Mouse (Mus musculus) midbrain, embryonic 16.5 days (tissue): ENCODE results near the gene Rftn2. TPM values are rescaled to one million over a fixed set of nuclear protein-coding genes. Genes with fewer than 3 reads are reported as not detected.

ENCODE experiments used
- ATAC-seq: fragments of 200-750 bp; cut with Nextera tagmentation; 2 replicates; pipeline ENCODE4 v1.8.0; 2017; ENCODE audit warnings: moderate TSS enrichment
- H3K27ac ChIP-seq: fragments of 300-500 bp; sonication (generic); 2 replicates; pipeline ENCODE4 v1.5.1; 2014; ENCODE audit warnings: mild to moderate bottlenecking, low read length, mixed read lengths
- H3K27me3 ChIP-seq: fragments of 300-500 bp; sonication (generic); 2 replicates; pipeline ENCODE4 v1.6.1; 2014; ENCODE audit warnings: low read depth, low read length, mixed read lengths; ENCODE audit not compliant: control insufficient read depth, insufficient read depth
- H3K36me3 ChIP-seq: fragments of 300-500 bp; sonication (generic); 2 replicates; pipeline ENCODE4 v1.6.1; 2014; ENCODE audit warnings: mild to moderate bottlenecking, low read length, moderate library complexity, mixed read lengths; ENCODE audit not compliant: control insufficient read depth, insufficient read depth
- H3K4me1 ChIP-seq: fragments of 300-500 bp; sonication (generic); 2 replicates; pipeline ENCODE4 v1.6.1; 2014; ENCODE audit warnings: mild to moderate bottlenecking, low read length, mixed read lengths; ENCODE audit not compliant: control insufficient read depth, insufficient read depth
- H3K4me2 ChIP-seq: fragments of 300-500 bp; sonication (generic); 2 replicates; pipeline ENCODE4 v1.6.1; 2014; ENCODE audit warnings: mild to moderate bottlenecking, low read length, mixed read lengths
- H3K4me3 ChIP-seq: fragments of 300-500 bp; sonication (generic); 2 replicates; pipeline ENCODE4 v1.5.1; 2014; ENCODE audit warnings: low read depth, mild to moderate bottlenecking, low read length, moderate library complexity, mixed read lengths
- H3K9ac ChIP-seq: fragments of 300-500 bp; sonication (generic); 2 replicates; pipeline ENCODE4 v1.6.1; 2014; ENCODE audit warnings: low read depth, low read length, mixed read lengths
- H3K9me3 ChIP-seq: fragments of 300-500 bp; sonication (generic); replicated peaks from 2 replicates; pipeline ENCODE4 v1.6.1; 2014; ENCODE audit warnings: mild to moderate bottlenecking, low read length, mixed read lengths; ENCODE audit not compliant: control insufficient read depth, poor library complexity, severe bottlenecking
- WGBS: fragments of 180-500 bp; shearing (Covaris S2); extraction: QIAGEN DNeasy Blood & Tissue Kit; methylation state at CpG from one replicate; pipeline ENCODE4 v1.1.7; 2014; 5-methylcytosine and 5-hydroxymethylcytosine counted together
- polyA plus RNA-seq: library from polyadenylated mRNA; unstranded; fragments of >200 nt; fragmentation: Nextera tagmentation; extraction: Ambion mirVana; gene quantifications from 2 replicates; pipeline ENCODE4 v1.2.1, GENCODE M21; 2015

The Rftn2 gene
- polyA plus RNA-seq, 1 experiment from 2014 or later = 10.6 TPM

DNA sequence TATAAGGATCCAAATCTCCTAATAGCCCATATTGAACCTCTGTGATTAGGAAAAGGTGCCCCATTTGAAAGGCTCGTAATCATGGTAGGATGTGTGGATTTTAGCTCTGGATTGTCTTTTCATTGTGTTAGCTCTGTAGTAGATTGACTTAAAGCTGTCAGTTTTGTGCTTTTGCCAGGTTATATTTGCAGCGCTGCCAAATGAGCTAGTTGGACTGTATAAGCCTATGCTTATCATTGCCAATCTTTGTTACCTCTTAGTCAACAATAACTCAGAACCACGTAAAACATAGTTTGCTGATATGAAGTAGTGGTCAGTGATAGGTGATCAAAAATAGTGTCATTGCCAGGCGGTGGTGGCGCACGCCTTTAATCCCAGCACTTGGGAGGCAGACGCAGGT is 81.0 kb downstream of the Rftn2 start:
- H3K9me3 ChIP-seq = no peaks in the 10 kb centered on the region
- no peak overlapping the region for H3K27ac ChIP-seq
- H3K9ac ChIP-seq = no peak overlapping the region
- no peaks in the 10 kb centered on the region for H3K27me3 ChIP-seq
- H3K4me3 ChIP-seq = no peak overlapping the region
- no peaks in the 10 kb centered on the region for H3K4me1 ChIP-seq
- peaks cover 21% of the 10 kb centered on the region for H3K36me3 ChIP-seq
- H3K4me2 ChIP-seq = no peak overlapping the region
- WGBS = 91% methylated on average over 7 of the region's 7 CpGs
- no peak for ATAC-seq

DNA sequence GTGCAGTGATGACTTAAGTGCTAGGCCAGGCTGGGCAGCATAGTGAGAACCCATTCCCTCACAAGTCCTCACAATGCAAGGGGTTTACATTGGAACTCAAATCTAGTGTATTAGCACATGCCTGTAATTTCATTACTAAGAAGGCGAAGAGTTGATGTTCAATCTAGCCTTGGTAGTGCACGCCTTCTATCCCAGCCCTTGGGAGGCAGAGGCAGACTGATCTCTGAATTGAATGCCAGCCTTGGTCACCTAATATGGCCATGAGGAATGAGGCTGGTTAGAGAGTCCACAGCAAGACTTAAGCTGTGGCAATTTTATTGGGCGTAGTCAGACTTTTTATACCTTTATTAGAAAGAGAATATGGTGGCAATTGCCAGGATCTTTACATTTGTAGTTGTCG is 82.2 kb downstream of the Rftn2 start:
- Histone ChIP-seq H3K27me3 (no peaks in the 10 kb centered on the region), H3K4me2 (no peak overlapping the region), H3K36me3 (peaks cover 16% of the 10 kb centered on the region), H3K4me1 (no peaks in the 10 kb centered on the region), H3K4me3 (no peak overlapping the region), H3K27ac (no peak overlapping the region), H3K9ac (no peak overlapping the region), H3K9me3 (no peaks in the 10 kb centered on the region)
- ATAC-seq = no peak
- 98% methylated on average over 4 of the region's 4 CpGs for WGBS

DNA sequence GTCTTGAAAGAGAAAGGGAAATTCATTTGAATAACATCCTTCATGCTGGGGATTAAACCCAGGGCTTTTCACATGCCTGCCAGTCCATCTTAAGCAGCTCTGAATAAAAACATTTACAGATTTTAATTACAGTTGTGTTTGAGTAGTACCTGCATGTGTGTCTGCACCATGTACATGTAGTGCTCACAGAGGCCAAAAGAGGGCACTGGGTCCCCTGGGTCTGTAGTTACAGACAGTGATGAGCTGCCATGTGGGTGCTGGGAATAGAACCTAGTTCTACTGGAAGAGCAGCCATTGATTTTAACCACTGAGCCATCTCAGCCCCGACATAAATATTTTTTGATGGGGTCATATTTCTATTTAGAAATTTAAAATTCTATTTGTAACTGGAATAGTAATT is 90.7 kb downstream of the Rftn2 start:
- no peaks in the 10 kb centered on the region for H3K9me3 ChIP-seq
- no peak overlapping the region for H3K4me2 ChIP-seq
- peaks cover 15% of the 10 kb centered on the region for H3K4me1 ChIP-seq
- no peak overlapping the region for H3K9ac ChIP-seq
- 97% methylated on average over 1 of the region's 1 CpGs for WGBS
- no peak for ATAC-seq
- H3K4me3 ChIP-seq = no peak overlapping the region
- H3K36me3 ChIP-seq = peaks cover 4% of the 10 kb centered on the region; the same call in 1 of the 2 replicates
- H3K27me3 ChIP-seq = no peaks in the 10 kb centered on the region
- H3K27ac ChIP-seq = no peak overlapping the region

DNA sequence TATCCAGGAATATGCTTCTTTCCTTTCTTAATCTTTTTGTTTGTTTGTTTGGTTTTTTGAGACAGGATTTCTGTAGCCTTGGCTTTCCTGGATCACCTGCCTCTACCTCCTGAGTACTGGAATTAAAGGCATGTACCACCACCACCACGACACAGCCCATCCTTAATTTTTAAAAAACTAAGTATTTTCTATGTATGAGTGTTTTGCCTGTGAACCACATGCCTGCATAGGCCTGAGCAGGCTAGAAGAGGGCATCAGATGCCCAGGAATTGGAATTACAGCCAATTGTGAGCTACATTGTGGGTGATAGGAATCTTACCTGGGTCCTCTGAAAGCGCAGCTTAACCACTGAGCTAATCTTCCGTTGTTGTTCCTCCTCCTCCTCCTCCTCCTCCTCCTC is 92.3 kb downstream of the Rftn2 start:
- Histone ChIP-seq H3K4me2 (no peak overlapping the region), H3K4me1 (peaks cover 19% of the 10 kb centered on the region), H3K27ac (no peak overlapping the region), H3K36me3 (no peaks in the 10 kb centered on the region), H3K9me3 (no peaks in the 10 kb centered on the region), H3K27me3 (no peaks in the 10 kb centered on the region), H3K4me3 (no peak overlapping the region), H3K9ac (no peak overlapping the region)
- ATAC-seq = no peak
- WGBS = 96% methylated on average over 3 of the region's 3 CpGs

DNA sequence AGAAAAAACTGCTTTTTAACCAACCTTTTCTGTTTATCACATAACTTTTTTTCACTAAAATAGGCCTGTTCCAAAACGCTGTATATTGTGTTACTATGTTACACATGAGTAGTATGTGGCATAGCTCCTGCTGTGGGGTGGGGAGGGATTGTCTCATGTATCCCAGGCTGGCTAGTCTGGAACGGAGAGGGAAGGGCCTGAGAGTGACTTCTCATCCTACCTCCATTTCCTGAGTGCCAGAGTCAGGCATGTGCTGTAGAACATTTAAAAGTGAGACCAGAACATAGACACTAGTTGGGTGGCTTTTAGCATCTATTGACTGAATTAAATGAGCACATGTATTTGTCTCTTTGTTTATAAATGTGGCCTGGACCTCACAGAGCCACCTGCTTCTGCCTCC is 93.4 kb downstream of the Rftn2 start:
- no peaks in the 10 kb centered on the region for H3K36me3 ChIP-seq
- H3K4me3 ChIP-seq = no peak overlapping the region
- no peak for ATAC-seq
- no peak overlapping the region for H3K27ac ChIP-seq
- no peak overlapping the region for H3K4me2 ChIP-seq
- H3K4me1 ChIP-seq = peaks cover 19% of the 10 kb centered on the region
- no peaks in the 10 kb centered on the region for H3K9me3 ChIP-seq
- 68% methylated on average over 2 of the region's 2 CpGs for WGBS
- no peaks in the 10 kb centered on the region for H3K27me3 ChIP-seq
- no peak overlapping the region for H3K9ac ChIP-seq

DNA sequence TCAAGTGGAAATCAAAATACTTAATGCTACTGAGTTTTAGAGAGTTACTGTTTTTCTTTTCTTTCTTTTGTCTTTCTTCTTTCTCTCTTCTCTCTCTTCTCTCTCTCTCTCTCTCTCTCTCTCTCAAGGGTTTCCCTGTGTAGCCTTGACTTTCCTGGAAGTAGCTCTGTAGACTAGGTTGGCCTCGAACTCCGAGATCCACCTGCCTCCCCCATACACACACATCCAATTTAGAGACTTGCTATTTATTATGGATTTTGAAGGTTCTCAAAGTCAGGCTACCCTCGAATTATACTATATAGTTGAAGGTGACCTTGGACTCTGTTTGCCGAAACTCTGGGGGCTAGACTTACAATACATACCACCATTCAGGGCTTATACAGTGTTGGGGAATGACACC is 94.3 kb downstream of the Rftn2 start:
- H3K27me3 ChIP-seq = no peaks in the 10 kb centered on the region
- H3K9me3 ChIP-seq = no peaks in the 10 kb centered on the region
- no peak for ATAC-seq
- peak overlapping the region; percentile 99 for H3K4me3 ChIP-seq
- H3K36me3 ChIP-seq = no peaks in the 10 kb centered on the region
- peak overlapping the region; percentile 99 for H3K9ac ChIP-seq
- H3K4me2 ChIP-seq = peak overlapping the region; percentile 77
- no peak overlapping the region for H3K27ac ChIP-seq
- peaks cover 19% of the 10 kb centered on the region for H3K4me1 ChIP-seq
- 75% methylated on average over 4 of the region's 4 CpGs for WGBS

DNA sequence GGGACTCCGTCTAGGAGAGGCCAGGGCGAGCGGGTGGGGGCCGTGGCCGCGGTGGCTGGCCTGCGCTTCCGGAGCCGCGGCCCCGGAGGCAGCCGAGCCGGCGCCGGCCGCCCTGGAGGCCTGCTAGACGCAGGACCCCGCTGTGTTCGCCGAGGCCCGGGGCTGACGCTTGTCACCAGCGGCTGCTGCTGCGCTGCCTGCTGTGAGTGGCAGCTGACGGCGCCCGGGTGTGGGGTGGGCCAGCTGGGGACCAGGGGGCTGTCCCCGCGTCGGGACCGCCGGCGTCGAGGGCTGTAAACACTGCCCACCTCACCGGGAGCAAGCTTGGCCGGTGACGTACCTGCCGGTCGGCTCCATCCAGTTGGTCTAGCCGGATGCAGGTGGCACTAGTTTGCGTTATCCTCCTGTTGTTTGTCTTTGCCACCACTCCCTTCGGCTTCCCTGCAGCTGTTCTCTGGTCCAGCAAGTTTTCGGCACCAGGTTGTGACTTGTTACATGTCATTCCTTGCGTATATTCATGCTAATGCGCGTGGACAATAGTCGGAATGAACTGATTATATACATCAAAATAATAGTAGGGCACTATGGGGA is 95.1 kb downstream of the Rftn2 start:
- under 1% methylated on average over 47 of the region's 47 CpGs for WGBS
- peak overlapping the region; percentile 77 for H3K4me2 ChIP-seq
- H3K27me3 ChIP-seq = no peaks in the 10 kb centered on the region
- peak overlapping the region; percentile 99 for H3K9ac ChIP-seq
- H3K9me3 ChIP-seq = no peaks in the 10 kb centered on the region
- H3K4me3 ChIP-seq = peak overlapping the region; percentile 99
- H3K36me3 ChIP-seq = no peaks in the 10 kb centered on the region
- peak; percentile 81; the same call in 1 of the 2 replicates for ATAC-seq
- H3K27ac ChIP-seq = peak overlapping the region; percentile 98
- peaks cover 19% of the 10 kb centered on the region for H3K4me1 ChIP-seq

DNA sequence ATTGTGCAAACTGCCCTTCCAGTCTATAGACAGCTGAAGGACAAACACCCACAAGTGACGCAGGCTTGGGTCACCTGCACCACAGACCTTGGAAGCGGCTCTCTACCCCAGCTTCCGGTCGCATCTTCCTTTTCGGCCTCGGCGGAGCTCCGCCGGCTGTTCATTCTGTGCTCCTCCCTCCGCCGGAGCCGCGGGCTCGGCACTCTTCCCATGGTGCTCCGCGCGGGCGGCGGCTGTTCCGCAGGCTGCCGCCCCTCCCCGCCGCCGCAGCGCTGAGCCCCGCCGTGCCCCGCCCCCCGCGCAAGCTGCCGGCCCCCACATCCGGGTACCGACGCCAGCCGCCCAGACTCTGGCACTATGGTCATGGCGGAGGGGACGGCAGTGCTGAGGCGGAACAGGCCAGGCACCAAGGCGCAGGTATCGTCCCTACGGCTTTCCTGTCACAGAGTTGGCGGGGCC is 95.6 kb downstream of the Rftn2 start, which contains the start of gene Mob4:
Gene Mob4 (plus strand): TSS at position 289 of the 459 bp plus-strand sequence.
- peak; percentile 98 for ATAC-seq
- WGBS = under 1% methylated on average over 42 of the region's 42 CpGs
- Histone ChIP-seq H3K4me3 (peak within 1 kb of the TSS; percentile 99), H3K27ac (peak within 1 kb of the TSS; percentile 98), H3K4me2 (peak within 1 kb of the TSS; percentile 77), H3K27me3 (no peaks in the 10 kb centered on the region), H3K36me3 (no peaks in the 10 kb centered on the region), H3K9ac (peak within 1 kb of the TSS; percentile 99), H3K9me3 (no peaks in the 10 kb centered on the region), H3K4me1 (peaks cover 19% of the 10 kb centered on the region)

DNA sequence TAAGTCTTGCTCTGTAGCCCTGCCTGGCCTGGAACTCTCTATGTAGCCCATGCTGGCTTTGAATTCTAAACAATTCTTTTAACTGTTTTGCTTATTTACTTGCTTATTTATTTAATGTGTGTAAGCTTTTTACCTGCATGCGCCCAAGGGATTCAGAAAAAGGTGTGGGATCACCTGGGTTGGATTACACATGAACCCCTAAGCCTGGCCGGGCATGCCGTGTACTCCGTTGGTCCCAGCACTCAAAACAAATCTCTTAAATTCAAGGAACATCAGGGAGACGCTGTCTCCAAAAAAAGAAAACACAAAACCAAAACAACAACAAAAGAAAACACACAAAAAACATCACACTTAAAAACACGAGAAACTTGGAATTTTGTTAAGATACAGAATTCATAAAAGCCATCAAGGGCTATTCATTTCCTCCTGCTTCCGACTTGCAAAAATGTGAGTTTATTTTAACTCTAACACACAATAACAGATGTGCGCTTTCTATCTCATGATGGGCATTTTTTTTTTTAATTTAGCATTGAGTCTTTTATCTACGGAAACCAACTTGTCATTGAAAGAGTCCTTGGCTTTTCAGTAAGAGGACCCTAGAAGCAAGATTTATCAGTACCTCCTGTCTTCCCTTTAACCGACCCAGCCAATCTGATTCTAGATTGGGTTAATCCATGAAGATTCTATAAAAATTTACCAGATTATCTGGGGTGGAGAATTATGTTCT is 96.2 kb downstream of the Rftn2 start:
- ATAC-seq = no peak
- Histone ChIP-seq H3K36me3 (no peaks in the 10 kb centered on the region), H3K27ac (peak overlapping the region; percentile 98), H3K9me3 (no peaks in the 10 kb centered on the region), H3K9ac (peak overlapping the region; percentile 74), H3K27me3 (no peaks in the 10 kb centered on the region), H3K4me3 (peak overlapping the region; percentile 99), H3K4me2 (peak overlapping the region; percentile 57), H3K4me1 (peaks cover 19% of the 10 kb centered on the region)
- 69% methylated on average over 10 of the region's 10 CpGs for WGBS
